Mouse (Mus musculus) gastrocnemius, postnatal 10 days (tissue): ENCODE results near the gene Sigirr. TPM values are rescaled to one million over a fixed set of nuclear protein-coding genes. Genes with fewer than 3 reads are reported as not detected.
A peak's percentile ranks its signal among the peaks of the same experiment; 100 is the strongest.

Experiments
- DNase-seq: peaks from one replicate; pipeline ENCODE4 v3.0.0; 2021; ENCODE audit warnings: mixed read lengths
- total RNA-seq, 2 experiments: library from RNA; stranded (reverse); gene quantifications; 2 replicates each; pipeline ENCODE4 v1.2.3; 2021

The Sigirr gene
- total RNA-seq, 2 experiments from 2014 or later: 2.4 to 2.6 TPM

GRCm38 (mm10) chr7:141060426-141061242, 39.7 kb downstream of the Sigirr start, which contains the start of gene B4galnt4:
B4galnt4 (plus strand) TSS chr7:141061104.
- peak; percentile 56 for DNase-seq

GRCm38 (mm10) chr7:141059929-141060328, 40.4 kb downstream of the Sigirr start:
- DNase-seq: no peak

DNA sequence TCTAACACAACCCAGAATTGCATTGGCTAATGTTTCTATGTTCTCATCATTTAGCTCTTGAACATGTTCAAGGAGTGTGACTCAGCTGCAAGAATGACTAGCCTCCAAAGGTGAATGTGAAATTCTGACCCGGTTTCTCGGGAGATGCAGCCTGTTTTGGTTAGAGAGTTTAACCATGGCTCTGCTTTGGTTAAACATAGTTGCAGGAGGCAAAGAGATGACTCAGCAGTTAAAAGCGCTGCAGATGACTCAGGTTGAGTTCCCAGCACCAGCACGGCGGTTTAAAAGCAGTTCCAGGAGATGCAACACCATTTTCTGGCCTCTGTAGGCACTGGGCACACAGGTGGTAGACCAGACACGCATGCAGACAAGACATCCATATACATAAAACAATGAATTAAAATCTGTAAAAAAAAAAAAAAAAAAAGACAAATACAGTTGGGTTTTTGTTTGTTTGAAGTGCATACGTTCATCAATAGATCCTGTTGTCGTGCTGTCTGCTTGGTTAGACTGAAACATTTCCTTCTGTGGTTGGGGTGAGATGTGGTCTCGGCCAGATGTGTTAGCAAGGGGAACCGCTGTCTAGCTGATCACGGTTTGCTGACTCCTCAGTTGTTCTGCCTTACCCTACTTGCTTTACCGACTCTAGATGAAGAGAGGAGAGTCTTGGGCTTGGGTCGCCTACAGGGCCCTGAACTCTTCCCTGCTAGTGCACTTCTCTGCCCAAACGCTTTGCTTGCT, 41.6 kb downstream of the Sigirr start:
- DNase-seq: no peak

DNA sequence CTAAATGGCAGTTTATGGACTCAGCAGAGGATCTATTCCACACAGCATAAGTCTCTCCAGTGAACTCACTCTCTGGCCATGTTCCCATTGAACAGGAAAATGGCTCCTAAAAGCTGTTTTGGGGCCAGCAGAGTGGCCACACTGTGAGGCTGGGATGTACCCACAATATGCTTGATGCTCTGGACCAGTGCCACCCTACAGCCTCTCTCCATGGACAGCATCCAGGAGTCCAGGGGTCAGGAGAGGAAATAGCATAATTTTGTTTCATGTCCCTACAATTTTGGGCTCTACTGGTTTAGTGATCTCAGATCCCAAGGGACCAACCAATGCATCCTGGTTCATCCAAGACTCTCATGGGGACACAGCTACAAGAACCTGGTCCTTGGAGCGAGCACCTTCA, 42.8 kb downstream of the Sigirr start:
- DNase-seq: no peak

DNA sequence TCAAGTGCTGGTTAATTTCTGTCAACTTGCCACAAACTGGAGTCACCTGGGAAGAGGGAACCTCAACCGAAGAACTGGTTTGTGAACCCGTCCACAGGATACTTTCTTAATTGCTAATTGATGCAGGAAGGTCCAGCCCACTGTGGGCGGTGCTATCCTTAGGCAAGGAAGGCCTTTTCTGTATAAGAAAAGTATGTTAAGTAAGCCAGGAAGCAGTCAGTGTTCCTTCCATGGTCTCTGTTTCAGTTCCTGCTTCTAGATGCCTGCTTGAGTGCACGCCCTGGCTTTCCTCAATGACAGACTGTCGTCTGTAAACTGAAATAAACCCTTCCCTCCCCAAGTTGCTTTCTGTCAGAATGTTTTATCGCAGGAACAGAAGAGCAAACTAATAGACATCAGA, 43.4 kb downstream of the Sigirr start:
- DNase-seq: no peak

GRCm38 (mm10) chr7:141055785-141056184, 44.6 kb downstream of the Sigirr start:
- DNase-seq: no peak

DNA sequence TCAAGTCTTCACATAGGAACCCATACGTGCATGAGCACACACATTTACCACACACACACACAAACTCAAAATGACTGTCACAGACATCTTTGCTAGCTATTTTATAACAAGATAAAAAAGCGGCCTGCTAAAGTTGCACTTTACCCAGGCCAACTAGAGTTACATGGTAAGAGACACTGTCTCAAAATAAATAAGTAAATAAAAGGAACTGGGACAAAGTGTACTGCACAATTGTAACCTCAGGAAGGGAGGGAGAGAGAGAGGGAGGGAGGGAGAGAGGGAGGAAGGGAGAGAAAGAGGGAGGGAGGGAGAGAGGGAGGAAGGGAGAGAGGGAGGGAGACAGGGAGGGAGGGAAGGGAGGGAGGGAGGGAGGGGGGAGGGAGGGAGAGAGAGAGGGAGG, 48.0 kb downstream of the Sigirr start:
- no peak for DNase-seq

DNA sequence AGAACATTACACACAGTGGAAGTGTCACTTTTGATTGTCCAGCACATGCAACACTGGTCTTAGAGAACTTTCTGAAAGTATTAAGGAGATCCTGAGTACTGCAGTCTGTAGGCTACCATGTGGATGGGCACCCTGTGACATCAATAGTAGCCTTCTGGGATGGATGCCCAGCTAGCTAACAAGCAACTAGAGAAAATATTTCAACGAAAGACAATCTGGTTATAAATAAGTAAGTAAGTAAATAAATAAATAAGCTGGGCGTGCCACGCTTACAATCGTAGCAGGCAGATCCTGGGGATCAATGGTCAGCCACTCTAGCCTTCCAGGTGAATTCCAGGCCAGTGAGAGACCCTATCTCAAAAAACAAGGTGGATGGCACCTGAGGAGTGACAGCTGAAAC, 48.4 kb downstream of the Sigirr start:
- no peak for DNase-seq

DNA sequence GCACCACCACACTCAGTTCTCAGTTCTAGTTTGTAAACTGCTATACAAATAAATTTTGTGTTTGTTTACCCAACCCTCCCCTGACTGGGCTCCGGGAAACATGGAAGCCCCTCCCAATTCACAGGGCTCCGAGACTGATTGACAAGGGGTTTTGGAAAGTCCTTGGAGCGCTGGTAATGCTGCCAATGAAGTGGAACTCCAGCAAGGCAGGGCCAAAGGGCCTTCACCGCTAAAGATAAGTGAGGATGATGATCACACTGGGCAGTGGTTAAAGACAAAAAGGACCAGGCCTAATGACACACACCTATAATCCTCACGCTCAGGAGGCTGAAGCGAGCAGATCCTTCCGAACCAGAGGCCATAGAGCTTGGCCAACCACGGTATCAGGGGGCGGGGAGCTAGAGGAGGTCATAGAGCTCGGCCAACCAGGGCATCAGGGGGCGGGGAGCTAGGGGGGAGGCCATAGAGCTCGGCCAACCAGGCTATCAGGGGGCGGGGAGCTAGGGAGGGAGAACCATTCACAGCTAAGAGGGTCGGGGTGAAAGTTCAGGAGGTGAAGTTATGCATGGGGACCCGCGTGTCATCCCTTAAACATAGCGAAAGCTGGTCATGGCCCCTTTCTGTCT, 49.2 kb downstream of the Sigirr start:
- DNase-seq: no peak

DNA sequence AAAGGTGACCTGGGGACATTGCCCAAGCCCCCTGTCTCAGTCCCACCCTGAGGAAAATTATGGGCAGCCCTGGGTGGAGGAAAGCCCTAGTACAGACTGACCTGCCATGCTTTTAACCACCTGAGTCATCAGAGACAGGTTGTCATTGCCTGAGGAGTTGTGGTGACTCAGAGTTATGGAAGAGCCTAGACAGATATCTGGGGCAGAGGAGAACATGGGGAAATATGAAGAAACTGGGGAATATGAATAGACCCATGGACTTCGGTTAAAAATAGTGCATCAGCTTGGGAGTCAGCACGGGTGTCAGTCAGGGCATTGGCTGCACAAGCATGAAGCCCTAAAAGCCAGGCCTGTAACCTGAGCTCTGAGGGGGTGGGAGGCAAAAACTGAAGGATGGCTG, 51.0 kb downstream of the Sigirr start:
- DNase-seq: no peak

DNA sequence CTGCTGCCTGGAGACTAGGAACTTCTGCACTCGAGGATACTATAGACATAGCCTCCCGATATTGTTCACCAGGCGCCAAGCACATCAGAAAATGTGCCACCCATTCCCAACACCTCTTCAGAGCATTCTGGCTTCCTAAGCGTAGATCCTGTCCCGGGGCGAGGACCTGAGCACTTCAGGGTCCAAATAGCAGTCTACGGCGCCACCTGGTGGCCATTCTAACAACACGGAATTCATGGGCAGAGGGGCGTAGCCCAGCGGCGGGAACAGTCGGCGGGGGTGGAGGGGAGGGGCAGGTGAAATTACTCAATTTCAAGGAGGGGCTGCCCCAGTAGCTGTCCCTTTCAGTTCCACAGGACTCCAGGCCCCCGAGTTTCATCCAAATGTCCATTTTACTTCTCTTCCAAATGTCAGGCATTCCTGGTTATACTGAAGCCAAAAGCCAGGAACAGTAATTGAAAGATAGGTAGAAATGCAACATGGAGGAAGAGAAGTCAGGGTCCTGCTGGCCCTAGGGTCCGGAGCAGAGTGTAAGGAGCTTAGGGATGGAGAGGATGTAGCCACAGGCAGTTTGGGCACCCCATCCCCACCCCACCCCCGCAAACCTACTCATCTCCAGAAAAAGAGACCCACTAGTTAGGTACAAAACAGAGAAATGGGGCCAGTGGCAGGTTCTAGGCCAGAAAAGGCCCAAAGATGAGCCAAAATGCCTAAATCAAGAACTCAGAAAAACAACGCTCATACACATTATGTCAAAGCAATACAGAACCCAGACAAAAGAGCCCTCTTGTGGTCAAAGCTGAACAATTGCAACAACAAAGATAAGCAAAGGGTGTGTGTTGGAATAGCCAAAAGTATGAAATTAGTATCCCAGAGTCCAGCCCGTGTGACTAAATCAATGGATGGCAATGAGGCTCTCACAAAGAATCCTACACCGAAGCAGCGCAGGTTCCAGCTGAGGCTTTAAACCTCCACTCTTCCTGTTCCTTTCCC, 51.9 kb downstream of the Sigirr start:
- DNase-seq: peak; percentile 94

GRCm38 (mm10) chr7:141047581-141048225, 52.7 kb downstream of the Sigirr start:
- DNase-seq: peak; percentile 65

- no peak for DNase-seq
Measured at GRCm38 (mm10) chr7:141046931-141047580, 53.3 kb downstream of the Sigirr start.

DNA sequence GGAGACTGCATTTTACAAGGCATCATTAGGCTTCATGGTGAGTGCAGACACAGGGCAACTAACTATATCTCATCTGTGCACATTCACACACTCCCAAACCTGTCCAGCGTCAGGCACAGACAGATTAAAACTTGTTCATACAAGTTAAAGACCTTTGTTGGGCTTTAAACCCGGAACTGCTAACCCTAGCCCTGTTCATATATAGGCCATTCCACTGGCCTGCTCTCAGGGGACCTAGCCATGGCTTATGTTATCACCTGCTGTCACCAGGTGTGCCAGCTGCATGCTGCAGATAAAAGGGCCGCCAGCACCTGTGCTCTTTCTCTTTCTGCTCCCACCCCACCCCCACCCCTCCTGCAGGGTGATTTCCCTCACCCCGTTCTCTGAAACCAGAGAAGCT, 57.8 kb downstream of the Sigirr start:
- DNase-seq: no peak

GRCm38 (mm10) chr7:141041661-141042060, 58.7 kb downstream of the Sigirr start:
- DNase-seq: peak; percentile 80

Other genes starting within 250 kb of the Sigirr start
- gene Gm45785, start 244.2 kb downstream of the Sigirr start, total RNA-seq: not detected
- 10 to 100 TPM; 19.4 to 27.7 TPM for gene Ric8a, start 243.6 kb downstream of the Sigirr start, total RNA-seq
- 10 to 100 TPM; 12.3 to 13.6 TPM for gene Bet1l, start 243.0 kb downstream of the Sigirr start, total RNA-seq
- gene Psmd13, start 218.6 kb downstream of the Sigirr start, total RNA-seq: 100 to 1,000 TPM; 104 to 105 TPM
- 10 to 100 TPM; 16.3 to 19.1 TPM for gene Sirt3, start 218.3 kb downstream of the Sigirr start, total RNA-seq
- gene Cox8b, start 200.1 kb downstream of the Sigirr start, total RNA-seq: 1,000 to 10,000 TPM in 1 of 2 experiments, 100 to 1,000 TPM in 1; 998 to 1,003 TPM
- gene Nlrp6, start 179.7 kb downstream of the Sigirr start, total RNA-seq: not detected
- gene Pgghg, start 159.2 kb downstream of the Sigirr start, total RNA-seq: 10 to 100 TPM in 1 of 2 experiments, 1 to 10 TPM in 1; 7.6 to 13.1 TPM
- 1 to 10 TPM in 1 of 2 experiments, under 1 TPM in 1; 0.54 to 6.9 TPM for gene Ifitm5, start 150.3 kb downstream of the Sigirr start, total RNA-seq
- gene Gm45717, start 144.6 kb downstream of the Sigirr start, total RNA-seq: not detected
- gene Ifitm2, start 144.6 kb downstream of the Sigirr start, total RNA-seq: 100 to 1,000 TPM; 142 to 180 TPM
- 1 to 10 TPM; 2.1 to 3.7 TPM for gene Ifitm1, start 133.4 kb downstream of the Sigirr start, total RNA-seq
- 10 to 100 TPM; 54.7 to 70.0 TPM for gene Ifitm3, start 89.8 kb downstream of the Sigirr start, total RNA-seq
- gene Ifitm6, start 82.6 kb downstream of the Sigirr start, total RNA-seq: under 1 TPM; 0.49 to 0.84 TPM
- not detected for gene Gm17387, start 71.4 kb downstream of the Sigirr start, total RNA-seq
- gene B4galnt4, start 39.5 kb downstream of the Sigirr start, total RNA-seq: under 1 TPM; 0.11 to 0.38 TPM
- gene Pkp3, start 22.4 kb downstream of the Sigirr start, total RNA-seq: not detected
- gene Ano9, start 17.2 kb upstream of the Sigirr start, total RNA-seq: not detected
- gene Ptdss2, start 21.8 kb upstream of the Sigirr start, total RNA-seq: 10 to 100 TPM; 16.8 to 18.0 TPM
- gene Rnh1, start 72.3 kb upstream of the Sigirr start, total RNA-seq: 10 to 100 TPM; 52.9 to 56.0 TPM
- 100 to 1,000 TPM; 205 to 240 TPM for gene Hras, start 93.4 kb upstream of the Sigirr start, total RNA-seq
- gene Lrrc56, start 93.6 kb upstream of the Sigirr start, total RNA-seq: 1 to 10 TPM; 2.7 to 3.2 TPM
- gene Lmntd2, start 113.5 kb upstream of the Sigirr start, total RNA-seq: not detected
- 1 to 10 TPM; 2.1 to 2.8 TPM for gene Rassf7, start 115.3 kb upstream of the Sigirr start, total RNA-seq
- gene Phrf1, start 128.2 kb upstream of the Sigirr start, total RNA-seq: 10 to 100 TPM; 29.8 to 37.0 TPM
- 1 to 10 TPM in 1 of 2 experiments, under 1 TPM in 1; 0.59 to 1.2 TPM for gene Irf7, start 165.9 kb upstream of the Sigirr start, total RNA-seq
- 1 to 10 TPM; 1.0 to 1.1 TPM for gene Cdhr5, start 176.2 kb upstream of the Sigirr start, total RNA-seq
- gene Sct, start 178.6 kb upstream of the Sigirr start, total RNA-seq: 1 to 10 TPM in 1 of 2 experiments, under 1 TPM in 1; 0.99 to 2.5 TPM
- under 1 TPM; 0.70 to 0.99 TPM for gene Drd4, start 191.4 kb upstream of the Sigirr start, total RNA-seq
- gene Deaf1, start 227.1 kb upstream of the Sigirr start, total RNA-seq: 10 to 100 TPM; 24.6 to 28.7 TPM
- 10 to 100 TPM; 12.1 to 12.8 TPM for gene Tmem80, start 227.2 kb upstream of the Sigirr start, total RNA-seq
- gene Eps8l2, start 238.3 kb upstream of the Sigirr start, total RNA-seq: 1 to 10 TPM; 1.5 to 2.3 TPM